Comparison of ENCODE assay signal across 8 mouse cellular contexts in genomic region chr19:43440768-43441660, GRCm38 (mm10). TPM values are rescaled to one million over a fixed set of nuclear protein-coding genes. Genes with fewer than 3 reads are reported as not detected.
DNase-seq lines count a peak whose midpoint lies in the region; ATAC-seq and TF ChIP-seq lines count a peak whose summit lies in the region.

No protein-coding gene starts in this region.

- H3K9ac ChIP-seq in hindbrain, embryonic 13.5 days: peak overlapping the region; percentile 83
- H3K9ac ChIP-seq in neural tube, embryonic 11.5 days (ENCODE audit: low read length): peak overlapping the region; percentile 63

- peaks cover 59% of the 10 kb centered on the region for H3K27me3 ChIP-seq in erythroblast, embryonic 14.5 days (ENCODE audit: control insufficient read depth)
- H3K27me3 ChIP-seq in hindbrain, embryonic 13.5 days: peaks cover 37% of the 10 kb centered on the region
- peaks cover 30% of the 10 kb centered on the region for H3K27me3 ChIP-seq in neural tube, embryonic 11.5 days (ENCODE audit: control insufficient read depth, insufficient read depth, low read length)

- peak; percentile 52 to 61 for DNase-seq in layer of hippocampus, postnatal 36 days
- DNase-seq in neural tube, embryonic 11.5 days (ENCODE audit: low spot score): peak; percentile 68
- DNase-seq in thymus, postnatal 4 days: peak; percentile 81

- H3K4me1 ChIP-seq in erythroblast, embryonic 14.5 days (ENCODE audit: control insufficient read depth): no peaks in the 10 kb centered on the region
- no peaks in the 10 kb centered on the region for H3K4me1 ChIP-seq in bone marrow macrophage, adult 2 months (ENCODE audit: control insufficient read depth, insufficient read depth, low read length)
- H3K4me1 ChIP-seq in embryonic fibroblast, embryonic 13.5 days (ENCODE audit: control insufficient read depth, insufficient read depth, low read length): no peaks in the 10 kb centered on the region
- peaks cover 19% of the 10 kb centered on the region for H3K4me1 ChIP-seq in hindbrain, embryonic 13.5 days (replicated peaks)
- no peaks in the 10 kb centered on the region for H3K4me1 ChIP-seq in neural tube, embryonic 11.5 days (ENCODE audit: control insufficient read depth, insufficient read depth, low read length)

- under 1% methylated on average over 68 of the region's 118 CpGs for WGBS in hindbrain, embryonic 13.5 days
- under 1% methylated on average over 100 of the region's 118 CpGs for WGBS in neural tube, embryonic 11.5 days

- TF ChIP-seq CTCF in bone marrow macrophage, adult 2 months (IDR thresholded peaks at IDR 0.05; ENCODE audit: low read depth, low read length): no peak
- TF ChIP-seq CTCF in embryonic fibroblast, embryonic 13.5 days (IDR thresholded peaks at IDR 0.05; ENCODE audit: borderline replicate concordance, insufficient read depth, low read length): no peak

- no peak for TF ChIP-seq POLR2A in bone marrow macrophage, adult 2 months (IDR thresholded peaks at IDR 0.05; ENCODE audit: borderline replicate concordance, low read depth, low read length)
- TF ChIP-seq POLR2A in embryonic fibroblast, embryonic 13.5 days (IDR thresholded peaks at IDR 0.05; ENCODE audit: low read depth, low read length): no peak

- no peak overlapping the region for H3K27ac ChIP-seq in bone marrow macrophage, adult 2 months (ENCODE audit: insufficient read depth, low read depth, low read length)
- H3K27ac ChIP-seq in embryonic fibroblast, embryonic 13.5 days (ENCODE audit: insufficient read depth, low read length): no peak overlapping the region
- H3K27ac ChIP-seq in hindbrain, embryonic 13.5 days: peak overlapping the region; percentile 88
- H3K27ac ChIP-seq in neural tube, embryonic 11.5 days (ENCODE audit: low read depth, low read length): no peak overlapping the region

- peak overlapping the region; percentile 92 for H3K4me2 ChIP-seq in hindbrain, embryonic 13.5 days
- H3K4me2 ChIP-seq in neural tube, embryonic 11.5 days (ENCODE audit: low read depth): peak overlapping the region; percentile 100

- ATAC-seq in erythroblast, adult 5-6 weeks (replicated peaks; ENCODE audit: low FRiP score, poor library complexity, severe bottlenecking): no peak
- peak; percentile 71 for ATAC-seq in hindbrain, embryonic 13.5 days (ENCODE audit: low FRiP score)
- peak; percentile 74 for ATAC-seq in neural tube, embryonic 11.5 days (ENCODE audit: insufficient read depth, low FRiP score, low TSS enrichment)

- H3K4me3 ChIP-seq in erythroblast, embryonic 14.5 days (replicated peaks): peak overlapping the region; percentile 45
- H3K4me3 ChIP-seq in bone marrow macrophage, adult 2 months (ENCODE audit: insufficient read depth, low read length): peak overlapping the region; percentile 44
- peak overlapping the region; percentile 35 for H3K4me3 ChIP-seq in embryonic fibroblast, embryonic 13.5 days (ENCODE audit: insufficient read depth, low read length)
- H3K4me3 ChIP-seq in hindbrain, embryonic 13.5 days: peak overlapping the region; percentile 80
- peak overlapping the region; percentile 70 for H3K4me3 ChIP-seq in neural tube, embryonic 11.5 days (ENCODE audit: low read depth, low read length)

- H3K9me3 ChIP-seq in erythroblast, embryonic 14.5 days (ENCODE audit: control insufficient read depth, low read length): peaks cover 2% of the 10 kb centered on the region; the same call in 1 of the 2 replicates
- peaks cover 5% of the 10 kb centered on the region; the same call in 1 of the 2 replicates for H3K9me3 ChIP-seq in hindbrain, embryonic 13.5 days
- no peaks in the 10 kb centered on the region for H3K9me3 ChIP-seq in neural tube, embryonic 11.5 days (ENCODE audit: control insufficient read depth, low read length)

- H3K36me3 ChIP-seq in erythroblast, embryonic 14.5 days (ENCODE audit: control insufficient read depth): no peaks in the 10 kb centered on the region
- H3K36me3 ChIP-seq in hindbrain, embryonic 13.5 days: no peaks in the 10 kb centered on the region
- H3K36me3 ChIP-seq in neural tube, embryonic 11.5 days (ENCODE audit: control insufficient read depth, insufficient read depth, low read length): no peaks in the 10 kb centered on the region

RNA-seq across cellular contexts. Expression of gene Cnnm1, which starts 0.8 kb away (rescaled TPM):
- 0.02 TPM in 1 of 2 replicates, not detected in the other for polyA plus RNA-seq in erythroblast, embryonic 14.5 days (2012)
- not detected in 2 replicates for total RNA-seq in erythroblast, adult 5-6 weeks (2015; ENCODE audit: low replicate concordance)
- not detected in 2 replicates for total RNA-seq in erythroblast, adult 5-6 weeks (2017; ENCODE audit: low replicate concordance)
- not detected in 2 replicates for polyA plus RNA-seq in bone marrow macrophage, adult 2 months (2012; ENCODE audit: insufficient read depth, insufficient read length, missing spikeins)
- not detected in 2 replicates for polyA plus RNA-seq in embryonic fibroblast, embryonic 13.5 days (2011; ENCODE audit: insufficient read length, low read depth, missing spikeins)
- polyA plus RNA-seq in hindbrain, embryonic 13.5 days (2015; fragmentation: Nextera tagmentation; extraction: Ambion mirVana): 1.1 and 1.8 TPM in 2 replicates
- total RNA-seq in layer of hippocampus, postnatal 36 days (2021): 100 to 1,000 TPM; 106 to 110 TPM
- 0.29 and 0.31 TPM in 2 replicates for polyA plus RNA-seq in neural tube, embryonic 11.5 days (2014; fragmentation: Nextera tagmentation; extraction: Ambion mirVana)

RNA-seq across cellular contexts. Expression of gene Hpse2, which starts 52.9 kb away (rescaled TPM):
- not detected in 2 replicates for polyA plus RNA-seq in erythroblast, embryonic 14.5 days (2012)
- not detected in 2 replicates for total RNA-seq in erythroblast, adult 5-6 weeks (2015; ENCODE audit: low replicate concordance)
- not detected in 2 replicates for total RNA-seq in erythroblast, adult 5-6 weeks (2017; ENCODE audit: low replicate concordance)
- polyA plus RNA-seq in bone marrow macrophage, adult 2 months (2012; ENCODE audit: insufficient read depth, insufficient read length, missing spikeins): not detected in 2 replicates
- 0.18 and 1.6 TPM in 2 replicates for polyA plus RNA-seq in embryonic fibroblast, embryonic 13.5 days (2011; ENCODE audit: insufficient read length, low read depth, missing spikeins)
- 0.05 and 0.22 TPM in 2 replicates for polyA plus RNA-seq in hindbrain, embryonic 13.5 days (2015; fragmentation: Nextera tagmentation; extraction: Ambion mirVana)
- under 1 TPM; 0.20 to 0.40 TPM for total RNA-seq in layer of hippocampus, postnatal 36 days (2021)
- polyA plus RNA-seq in neural tube, embryonic 11.5 days (2014; fragmentation: Nextera tagmentation; extraction: Ambion mirVana): 2.0 and 2.1 TPM in 2 replicates
